Mouse (Mus musculus) ES-E14 (cell line): ENCODE results near the gene Abca13.

ENCODE experiments used
- CHD2 ChIP-seq: IDR thresholded peaks from 2 replicates; pipeline ENCODE4 v1.6.1; 2014; ENCODE audit warnings: mild to moderate bottlenecking, low read depth, low read length, inconsistent platforms
- MAFK ChIP-seq: IDR thresholded peaks from 2 replicates; pipeline ENCODE4 v1.6.1; 2014; ENCODE audit warnings: mild to moderate bottlenecking, low read depth, low read length, inconsistent platforms; ENCODE audit not compliant: insufficient read depth
- ZC3H11A ChIP-seq: IDR thresholded peaks from 2 replicates; pipeline ENCODE4 v1.6.1; 2012; ENCODE audit warnings: low read depth, mild to moderate bottlenecking, inconsistent platforms, low read length, borderline replicate concordance
- ZNF384 ChIP-seq: IDR thresholded peaks from 2 replicates; pipeline ENCODE4 v1.6.1; 2012; ENCODE audit warnings: low read depth, low read length, inconsistent platforms

GRCm38 (mm10) chr11:9436617-9437016, 244.9 kb downstream of the Abca13 start:
- no peak for TF ChIP-seq ZNF384
- TF ChIP-seq ZC3H11A = no peak
- TF ChIP-seq MAFK = no peak
- no peak for TF ChIP-seq CHD2
